Mouse (Mus musculus) stomach, postnatal 0 days (tissue): Measurements from ENCODE around the gene Gpsm2.

Source experiments
- CTCF ChIP-seq: IDR thresholded peaks from 2 replicates; pipeline ENCODE4 v1.5.1; 2016; ENCODE audit warnings: antibody characterized with exemption, low read depth, mild to moderate bottlenecking, moderate library complexity
- EP300 ChIP-seq: optimal IDR thresholded peaks from 2 replicates; pipeline ENCODE3; 2016; ENCODE audit warnings: antibody characterized with exemption

GRCm38 (mm10) chr3:108727776-108728175 is 5.7 kb upstream of the Gpsm2 start:
- TF ChIP-seq CTCF = no peak
- TF ChIP-seq EP300 = no peak
